Mouse (Mus musculus): ENCODE results near the gene Pgs1.

The Pgs1 gene

GRCm38 (mm10) chr11:117975211-117975967 lies 10.7 kb upstream of the Pgs1 start:
- no peak for DNase-seq (ENCODE audit: low read depth, low spot score)

- DNase-seq (ENCODE audit: low read depth, low spot score): no peak
Measured at GRCm38 (mm10) chr11:117976081-117976582, 10.0 kb upstream of the Pgs1 start.

- no peak for DNase-seq (ENCODE audit: low read depth, low spot score)
Measured at GRCm38 (mm10) chr11:117977694-117978360, 8.3 kb upstream of the Pgs1 start.

GRCm38 (mm10) chr11:117979388-117979787 lies 6.7 kb upstream of the Pgs1 start:
- no peak for DNase-seq (ENCODE audit: low read depth, low spot score)

- DNase-seq (ENCODE audit: low read depth, low spot score): no peak
Measured at GRCm38 (mm10) chr11:117982426-117982825, 3.7 kb upstream of the Pgs1 start.

- DNase-seq (ENCODE audit: low read depth, low spot score): no peak
Measured at GRCm38 (mm10) chr11:117983770-117984169, 2.3 kb upstream of the Pgs1 start.

- no peak for DNase-seq (ENCODE audit: low read depth, low spot score)
Measured at GRCm38 (mm10) chr11:117987032-117987451, 950 bp downstream of the Pgs1 start.

GRCm38 (mm10) chr11:117987968-117988367 lies 1.9 kb downstream of the Pgs1 start:
- DNase-seq (ENCODE audit: low read depth, low spot score): no peak

- no peak for DNase-seq (ENCODE audit: low read depth, low spot score)
Measured at GRCm38 (mm10) chr11:117989241-117989640, 3.1 kb downstream of the Pgs1 start.

- no peak for DNase-seq (ENCODE audit: low read depth, low spot score)
Measured at GRCm38 (mm10) chr11:117989926-117990325, 3.8 kb downstream of the Pgs1 start.

GRCm38 (mm10) chr11:117991502-117992470 lies 5.7 kb downstream of the Pgs1 start:
- DNase-seq (ENCODE audit: low read depth, low spot score): no peak

GRCm38 (mm10) chr11:117993190-117994175 lies 7.4 kb downstream of the Pgs1 start:
- no peak for DNase-seq (ENCODE audit: low read depth, low spot score)

GRCm38 (mm10) chr11:117994250-117995057 lies 8.4 kb downstream of the Pgs1 start:
- peak; percentile 57 for DNase-seq (ENCODE audit: low read depth, low spot score)

- no peak for DNase-seq (ENCODE audit: low read depth, low spot score)
Measured at GRCm38 (mm10) chr11:117995255-117995654, 9.2 kb downstream of the Pgs1 start.

GRCm38 (mm10) chr11:117995661-117996060 lies 9.6 kb downstream of the Pgs1 start:
- DNase-seq (ENCODE audit: low read depth, low spot score): no peak

- DNase-seq (ENCODE audit: low read depth, low spot score): no peak
Measured at GRCm38 (mm10) chr11:117996066-117996465, 10.0 kb downstream of the Pgs1 start.

GRCm38 (mm10) chr11:117997085-117997484 lies 11.0 kb downstream of the Pgs1 start:
- DNase-seq (ENCODE audit: low read depth, low spot score): no peak

GRCm38 (mm10) chr11:117998356-117998755 lies 12.3 kb downstream of the Pgs1 start:
- DNase-seq (ENCODE audit: low read depth, low spot score): no peak

- no peak for DNase-seq (ENCODE audit: low read depth, low spot score)
Measured at GRCm38 (mm10) chr11:117999260-117999934, 13.3 kb downstream of the Pgs1 start.

Data from telencephalon, adult 2 months (tissue).